Mouse (Mus musculus): ENCODE results near the gene Mex3a. TPM values are rescaled to one million over a fixed set of nuclear protein-coding genes. Genes with fewer than 3 reads are reported as not detected.
A peak's percentile ranks its signal among the peaks of the same experiment; 100 is the strongest.

The Mex3a gene
- polyA plus RNA-seq, 1 experiment from 2014 or later, result 6.5 TPM

GRCm38 (mm10) chr3:88563966-88564365, 31.8 kb downstream of the Mex3a start:
- Histone ChIP-seq H3K36me3 (peaks cover 87% of the 10 kb centered on the region), H3K9me3 (replicated peaks) (no peaks in the 10 kb centered on the region), H3K4me3 (no peak overlapping the region), H3K4me1 (replicated peaks) (peaks cover 10% of the 10 kb centered on the region), H3K27ac (no peak overlapping the region), H3K9ac (no peak overlapping the region), H3K4me2 (no peak overlapping the region), H3K27me3 (no peaks in the 10 kb centered on the region)
- ATAC-seq (replicated peaks; ENCODE audit: insufficient number of reproducible peaks, insufficient read depth, low FRiP score, low read depth), result no peak
- 81% methylated on average over 7 of the region's 7 CpGs for WGBS

GRCm38 (mm10) chr3:88566116-88566515, 33.9 kb downstream of the Mex3a start:
- no peaks in the 10 kb centered on the region for H3K27me3 ChIP-seq
- no peak overlapping the region for H3K9ac ChIP-seq
- H3K4me2 ChIP-seq, result no peak overlapping the region
- ATAC-seq (replicated peaks; ENCODE audit: insufficient number of reproducible peaks, insufficient read depth, low FRiP score, low read depth), result peak; percentile 58; the same call in 1 of the 2 replicates
- 72% methylated on average over 3 of the region's 3 CpGs for WGBS
- H3K4me1 ChIP-seq (replicated peaks), result peaks cover 10% of the 10 kb centered on the region
- peaks cover 76% of the 10 kb centered on the region for H3K36me3 ChIP-seq
- H3K9me3 ChIP-seq (replicated peaks), result no peaks in the 10 kb centered on the region
- no peak overlapping the region for H3K4me3 ChIP-seq
- peak overlapping the region; percentile 37 for H3K27ac ChIP-seq

DNA sequence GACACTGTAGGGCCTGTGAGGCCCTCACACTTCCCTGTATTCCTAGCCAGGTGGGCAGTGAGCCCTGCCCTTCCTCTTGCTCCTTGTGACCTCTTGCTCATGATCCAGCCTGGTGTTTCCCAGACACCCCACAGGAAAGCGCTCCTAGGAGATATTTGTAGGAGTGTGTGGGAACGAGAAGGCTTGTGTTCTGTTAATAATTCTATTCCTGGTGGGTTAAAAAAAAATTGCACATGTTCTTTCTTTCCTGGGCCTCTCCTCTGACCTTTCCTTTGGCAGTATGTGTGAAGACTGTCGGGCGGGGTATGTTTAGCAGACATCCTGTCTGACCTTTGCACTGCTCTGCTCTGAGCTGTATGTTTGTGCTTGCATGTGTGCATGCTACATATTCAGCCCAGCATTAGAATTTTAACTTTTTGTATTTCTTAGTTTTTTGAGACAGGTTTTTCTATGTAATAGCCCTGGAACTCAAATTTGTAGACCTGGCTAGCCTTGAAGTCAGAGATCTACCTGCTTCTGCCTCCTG, 34.4 kb downstream of the Mex3a start:
- Histone ChIP-seq H3K4me2 (no peak overlapping the region), H3K27ac (peak overlapping the region; percentile 37), H3K36me3 (peaks cover 71% of the 10 kb centered on the region), H3K4me3 (no peak overlapping the region), H3K9ac (no peak overlapping the region), H3K9me3 (replicated peaks) (no peaks in the 10 kb centered on the region), H3K4me1 (replicated peaks) (peaks cover 10% of the 10 kb centered on the region), H3K27me3 (no peaks in the 10 kb centered on the region)
- no peak; the same call in 1 of the 2 replicates for ATAC-seq (replicated peaks; ENCODE audit: insufficient number of reproducible peaks, insufficient read depth, low FRiP score, low read depth)
- 74% methylated on average over 4 of the region's 4 CpGs for WGBS

GRCm38 (mm10) chr3:88567892-88568291, 35.7 kb downstream of the Mex3a start:
- Histone ChIP-seq H3K9ac (no peak overlapping the region), H3K27ac (no peak overlapping the region), H3K27me3 (no peaks in the 10 kb centered on the region), H3K4me3 (no peak overlapping the region), H3K9me3 (replicated peaks) (no peaks in the 10 kb centered on the region), H3K36me3 (peaks cover 68% of the 10 kb centered on the region), H3K4me2 (no peak overlapping the region), H3K4me1 (replicated peaks) (peaks cover 10% of the 10 kb centered on the region)
- no peak for ATAC-seq (replicated peaks; ENCODE audit: insufficient number of reproducible peaks, insufficient read depth, low FRiP score, low read depth)
- 76% methylated on average over 6 of the region's 6 CpGs for WGBS

GRCm38 (mm10) chr3:88568615-88569014, 36.4 kb downstream of the Mex3a start:
- Histone ChIP-seq H3K4me3 (no peak overlapping the region), H3K4me2 (no peak overlapping the region), H3K4me1 (replicated peaks) (peaks cover 10% of the 10 kb centered on the region), H3K36me3 (peaks cover 61% of the 10 kb centered on the region), H3K27ac (no peak overlapping the region), H3K27me3 (no peaks in the 10 kb centered on the region), H3K9me3 (replicated peaks) (no peaks in the 10 kb centered on the region), H3K9ac (no peak overlapping the region)
- ATAC-seq (replicated peaks; ENCODE audit: insufficient number of reproducible peaks, insufficient read depth, low FRiP score, low read depth), result no peak
- WGBS, result 88% methylated on average over 2 of the region's 2 CpGs

GRCm38 (mm10) chr3:88569093-88569492, 36.9 kb downstream of the Mex3a start:
- H3K4me2 ChIP-seq, result no peak overlapping the region
- 93% methylated on average over 2 of the region's 2 CpGs for WGBS
- no peak overlapping the region for H3K9ac ChIP-seq
- H3K36me3 ChIP-seq, result peaks cover 56% of the 10 kb centered on the region
- H3K27me3 ChIP-seq, result no peaks in the 10 kb centered on the region
- no peak for ATAC-seq (replicated peaks; ENCODE audit: insufficient number of reproducible peaks, insufficient read depth, low FRiP score, low read depth)
- H3K4me1 ChIP-seq (replicated peaks), result peaks cover 10% of the 10 kb centered on the region
- H3K9me3 ChIP-seq (replicated peaks), result no peaks in the 10 kb centered on the region
- no peak overlapping the region for H3K27ac ChIP-seq
- no peak overlapping the region for H3K4me3 ChIP-seq

GRCm38 (mm10) chr3:88569694-88570093, 37.5 kb downstream of the Mex3a start:
- no peaks in the 10 kb centered on the region for H3K9me3 ChIP-seq (replicated peaks)
- no peak overlapping the region for H3K4me3 ChIP-seq
- no peak overlapping the region for H3K4me2 ChIP-seq
- H3K9ac ChIP-seq, result no peak overlapping the region
- no peak for ATAC-seq (replicated peaks; ENCODE audit: insufficient number of reproducible peaks, insufficient read depth, low FRiP score, low read depth)
- H3K4me1 ChIP-seq (replicated peaks), result peaks cover 10% of the 10 kb centered on the region
- peaks cover 50% of the 10 kb centered on the region for H3K36me3 ChIP-seq
- no peak overlapping the region for H3K27ac ChIP-seq
- H3K27me3 ChIP-seq, result no peaks in the 10 kb centered on the region
- WGBS, result 91% methylated on average over 5 of the region's 5 CpGs

DNA sequence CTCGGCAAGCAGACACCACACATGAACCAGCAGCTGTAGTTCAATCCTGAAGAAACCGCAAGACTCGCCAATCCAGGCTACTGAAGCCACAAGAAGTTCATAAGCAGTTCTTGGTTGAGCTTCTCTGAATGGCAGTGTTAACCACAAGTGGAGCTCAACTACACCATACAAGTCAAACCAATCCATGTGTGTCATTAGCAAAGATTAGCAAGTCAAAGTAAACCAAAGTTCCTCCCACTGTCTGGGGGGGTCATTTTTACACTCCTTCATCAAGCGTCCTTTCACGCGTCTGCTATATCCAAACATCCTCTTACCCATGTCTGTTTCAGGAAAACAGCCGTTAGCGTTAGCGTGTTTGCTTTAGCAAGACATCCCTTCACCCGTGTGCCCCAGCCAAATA, 38.1 kb downstream of the Mex3a start:
- 91% methylated on average over 10 of the region's 10 CpGs for WGBS
- H3K4me1 ChIP-seq (replicated peaks), result peaks cover 10% of the 10 kb centered on the region
- H3K4me2 ChIP-seq, result no peak overlapping the region
- no peaks in the 10 kb centered on the region for H3K27me3 ChIP-seq
- no peak for ATAC-seq (replicated peaks; ENCODE audit: insufficient number of reproducible peaks, insufficient read depth, low FRiP score, low read depth)
- H3K27ac ChIP-seq, result no peak overlapping the region
- no peak overlapping the region for H3K4me3 ChIP-seq
- peaks cover 44% of the 10 kb centered on the region for H3K36me3 ChIP-seq
- no peaks in the 10 kb centered on the region for H3K9me3 ChIP-seq (replicated peaks)
- no peak overlapping the region for H3K9ac ChIP-seq

DNA sequence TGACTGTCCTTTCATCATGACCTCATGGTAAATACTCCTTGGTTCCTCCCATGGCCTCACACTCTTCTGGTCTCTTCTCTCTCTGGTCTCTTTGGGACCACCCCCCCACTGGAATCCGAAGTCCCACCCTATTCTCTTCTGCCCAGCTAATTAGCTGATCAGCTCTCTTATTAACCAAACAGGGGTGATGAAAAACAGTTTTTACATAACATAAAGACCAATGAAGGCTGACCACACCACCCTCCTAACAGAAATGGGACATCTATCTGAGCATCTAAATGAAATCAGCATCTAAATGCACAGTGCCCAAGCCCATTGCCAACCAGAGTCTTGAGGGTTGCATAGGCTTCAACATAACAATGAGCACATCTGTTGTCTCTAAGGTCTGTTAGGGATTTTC, 39.7 kb downstream of the Mex3a start:
- peaks cover 29% of the 10 kb centered on the region for H3K36me3 ChIP-seq
- no peaks in the 10 kb centered on the region for H3K9me3 ChIP-seq (replicated peaks)
- no peak overlapping the region for H3K4me2 ChIP-seq
- 83% methylated on average over 1 of the region's 1 CpGs for WGBS
- no peak overlapping the region for H3K4me3 ChIP-seq
- no peaks in the 10 kb centered on the region for H3K27me3 ChIP-seq
- H3K9ac ChIP-seq, result no peak overlapping the region
- no peaks in the 10 kb centered on the region for H3K4me1 ChIP-seq (replicated peaks)
- H3K27ac ChIP-seq, result no peak overlapping the region
- ATAC-seq (replicated peaks; ENCODE audit: insufficient number of reproducible peaks, insufficient read depth, low FRiP score, low read depth), result no peak

GRCm38 (mm10) chr3:88572835-88573234, 40.6 kb downstream of the Mex3a start:
- Histone ChIP-seq H3K36me3 (peaks cover 22% of the 10 kb centered on the region), H3K4me1 (replicated peaks) (no peaks in the 10 kb centered on the region), H3K27ac (no peak overlapping the region), H3K4me2 (no peak overlapping the region), H3K27me3 (no peaks in the 10 kb centered on the region), H3K9ac (no peak overlapping the region), H3K4me3 (no peak overlapping the region), H3K9me3 (replicated peaks) (no peaks in the 10 kb centered on the region)
- no peak for ATAC-seq (replicated peaks; ENCODE audit: insufficient number of reproducible peaks, insufficient read depth, low FRiP score, low read depth)
- WGBS, result 77% methylated on average over 2 of the region's 2 CpGs

DNA sequence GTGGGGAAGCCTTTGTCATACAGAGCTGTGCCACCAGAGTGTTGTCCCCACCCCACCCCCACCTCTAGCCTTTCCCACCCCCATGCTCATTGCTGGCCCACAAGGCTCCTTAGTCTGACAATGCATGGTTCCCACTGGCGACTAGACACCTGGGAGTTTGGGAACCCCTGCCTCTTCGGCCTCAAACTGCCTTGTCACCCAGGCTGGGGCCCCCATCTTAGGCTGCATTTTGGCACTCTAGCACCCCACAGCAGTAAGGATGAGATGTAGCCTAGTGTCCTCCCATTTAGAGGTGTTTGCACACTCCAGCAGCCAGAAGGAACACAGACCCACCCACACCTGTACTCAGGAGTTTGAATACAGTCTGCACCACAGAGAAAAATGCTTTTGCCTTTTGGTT, 41.6 kb downstream of the Mex3a start:
- 75% methylated on average over 2 of the region's 2 CpGs for WGBS
- Histone ChIP-seq H3K9ac (no peak overlapping the region), H3K4me1 (replicated peaks) (no peaks in the 10 kb centered on the region), H3K27me3 (no peaks in the 10 kb centered on the region), H3K9me3 (replicated peaks) (no peaks in the 10 kb centered on the region), H3K36me3 (peaks cover 12% of the 10 kb centered on the region), H3K4me2 (no peak overlapping the region), H3K4me3 (no peak overlapping the region), H3K27ac (no peak overlapping the region)
- ATAC-seq (replicated peaks; ENCODE audit: insufficient number of reproducible peaks, insufficient read depth, low FRiP score, low read depth), result no peak

DNA sequence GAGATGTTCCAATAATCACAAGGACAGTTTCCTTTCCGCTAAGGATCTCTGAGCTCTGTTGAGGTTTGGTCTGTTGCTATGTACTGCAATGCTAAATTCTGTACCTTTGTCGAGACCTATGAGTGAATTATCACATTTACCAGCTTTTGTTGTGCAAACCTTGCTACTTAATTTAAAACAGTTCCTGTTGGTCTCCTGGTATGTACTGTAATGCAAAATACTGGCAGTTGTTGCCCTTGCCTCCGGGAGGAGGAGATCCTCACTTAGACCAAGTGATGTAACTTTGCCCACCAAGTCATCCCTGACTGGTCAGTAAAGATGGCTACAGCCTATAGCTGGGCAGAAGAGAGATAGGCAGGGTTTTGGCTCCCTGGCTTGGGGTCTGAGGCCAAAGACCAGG, 43.3 kb downstream of the Mex3a start, which contains the start of gene Ssr2:
TSS of gene Ssr2 (plus strand) at position 337 of the 400 bp plus-strand sequence.
- H3K4me1 ChIP-seq (replicated peaks), result peaks cover 7% of the 10 kb centered on the region
- H3K9ac ChIP-seq, result no peak within 1 kb of the TSS
- H3K4me2 ChIP-seq, result no peak within 1 kb of the TSS
- 79% methylated on average over 3 of the region's 3 CpGs for WGBS
- no peaks in the 10 kb centered on the region for H3K9me3 ChIP-seq (replicated peaks)
- no peak within 1 kb of the TSS for H3K27ac ChIP-seq
- no peaks in the 10 kb centered on the region for H3K36me3 ChIP-seq
- H3K27me3 ChIP-seq, result no peaks in the 10 kb centered on the region
- no peak within 1 kb of the TSS for H3K4me3 ChIP-seq
- no peak for ATAC-seq (replicated peaks; ENCODE audit: insufficient number of reproducible peaks, insufficient read depth, low FRiP score, low read depth)

Data from heart, embryonic 15.5 days (tissue).